Mouse (Mus musculus): ENCODE measurements around the gene Gatad1.

GRCm38 (mm10) chr5:3665225-3665624 lies 8.2 kb upstream of the Gatad1 start:
- TF ChIP-seq CTCF (conservative IDR thresholded peaks at IDR 0.05; ENCODE audit: low read length) (no peak), NANOG (IDR thresholded peaks at IDR 0.05; ENCODE audit: borderline replicate concordance, low read length) (no peak), POU5F1 (IDR thresholded peaks at IDR 0.05; ENCODE audit: borderline replicate concordance, low read length) (no peak)

All from E14TG2a.4 (cell line).